Mouse (Mus musculus): ENCODE measurements at regions not wholly inside any gene's neighbourhood (a gene's known extent, or its start where the extent isn't known, plus 50 kb on each side); places are given as distances from the start of the nearest gene placed in this dataset.
A peak's percentile ranks its signal among the peaks of the same experiment; 100 is the strongest.

DNA sequence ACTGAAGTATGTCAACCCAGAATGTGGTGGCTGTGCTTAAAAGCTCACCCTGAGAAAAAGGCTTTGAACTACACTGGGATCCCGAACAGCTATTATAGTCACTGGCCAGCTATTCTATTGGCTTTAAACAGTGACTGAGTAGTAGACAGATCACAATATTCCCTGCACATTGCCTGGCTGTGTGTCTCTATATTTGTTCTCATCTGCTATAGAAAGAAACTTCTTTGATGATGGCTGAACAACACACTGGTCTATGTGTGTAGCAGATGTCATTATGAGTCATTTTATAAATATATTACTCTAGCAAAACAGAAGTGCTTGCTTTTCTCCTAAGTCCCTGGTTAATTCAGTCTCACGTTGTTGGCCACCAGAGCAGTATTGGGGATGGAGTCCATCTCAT lies 152.1 kb upstream of the Slco6d1 start:
- Histone ChIP-seq H3K27me3 (no peaks in the 10 kb centered on the region), H3K36me3 (no peaks in the 10 kb centered on the region), H3K27ac (no peak overlapping the region), H3K4me2 (no peak overlapping the region), H3K4me1 (replicated peaks) (no peaks in the 10 kb centered on the region), H3K9ac (no peak overlapping the region), H3K4me3 (no peak overlapping the region), H3K9me3 (no peaks in the 10 kb centered on the region)
- ATAC-seq (ENCODE audit: low FRiP score) = no peak
- WGBS = 81% methylated on average over 2 of the region's 2 CpGs

DNA sequence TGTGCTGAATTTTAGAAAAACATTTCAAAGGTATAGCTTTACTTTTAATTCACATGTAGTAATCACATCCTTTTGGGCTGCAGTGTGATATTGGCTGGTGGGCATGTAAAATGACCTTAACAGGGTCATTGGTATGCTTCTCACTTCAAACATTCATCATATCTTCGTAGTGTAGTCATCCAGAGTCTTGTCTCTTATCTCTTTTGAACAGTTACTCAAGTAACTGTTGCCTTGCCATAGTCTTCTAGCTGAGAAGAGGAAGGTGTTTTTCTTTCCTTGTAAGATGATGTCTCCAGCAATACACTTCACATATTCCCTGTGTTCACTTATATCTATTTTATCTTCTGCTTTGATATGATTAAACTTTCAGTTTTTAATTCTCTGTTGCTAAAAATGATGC lies 150.7 kb upstream of the Slco6d1 start:
- ATAC-seq (ENCODE audit: low FRiP score) = no peak
- no peaks in the 10 kb centered on the region for H3K4me1 ChIP-seq (replicated peaks)

DNA sequence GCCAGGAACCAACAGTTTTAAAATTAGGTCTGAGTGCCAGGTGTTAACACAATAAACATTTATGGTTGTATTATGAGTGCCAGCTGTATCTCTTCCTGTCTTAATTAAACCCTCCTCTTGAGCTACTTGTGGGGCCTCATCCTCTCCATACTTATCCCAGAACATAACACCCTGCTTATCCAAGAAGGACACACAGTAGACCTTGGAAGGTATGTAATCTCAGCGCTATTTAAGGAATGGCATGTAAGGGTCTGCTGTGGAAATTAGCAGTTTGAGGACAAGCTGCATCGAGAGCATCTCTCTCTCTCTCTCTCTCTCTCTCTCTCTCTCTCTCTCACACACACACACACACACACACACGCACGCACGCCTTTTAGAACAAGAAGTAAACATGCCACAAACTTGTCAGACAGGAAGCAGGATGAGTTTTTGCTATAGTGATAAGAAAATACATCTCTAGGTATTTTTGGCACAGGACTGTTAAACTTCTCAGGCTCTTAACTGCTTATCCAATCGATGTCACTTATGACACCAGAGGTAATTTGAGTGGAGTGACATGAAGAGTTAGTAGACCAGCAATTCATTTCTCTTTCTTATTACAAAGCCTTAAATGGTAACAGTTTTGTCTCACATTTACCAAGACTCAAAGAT lies 146.8 kb upstream of the Slco6d1 start:
- no peak overlapping the region for H3K27ac ChIP-seq
- H3K36me3 ChIP-seq = no peaks in the 10 kb centered on the region
- no peak overlapping the region for H3K4me3 ChIP-seq
- no peaks in the 10 kb centered on the region for H3K9me3 ChIP-seq
- no peak overlapping the region for H3K9ac ChIP-seq
- ATAC-seq (ENCODE audit: low FRiP score) = no peak
- no peaks in the 10 kb centered on the region for H3K4me1 ChIP-seq (replicated peaks)
- 85% methylated on average over 6 of the region's 6 CpGs for WGBS
- H3K4me2 ChIP-seq = no peak overlapping the region
- no peaks in the 10 kb centered on the region for H3K27me3 ChIP-seq

More for the DNA sequence above, 150.7 kb upstream of the Slco6d1 start:
- Histone ChIP-seq H3K4me2 (no peak overlapping the region), H3K36me3 (no peaks in the 10 kb centered on the region), H3K27me3 (no peaks in the 10 kb centered on the region), H3K27ac (no peak overlapping the region), H3K9ac (no peak overlapping the region), H3K4me3 (no peak overlapping the region), H3K9me3 (no peaks in the 10 kb centered on the region)
- 65% methylated on average over 1 of the region's 1 CpGs for WGBS

DNA sequence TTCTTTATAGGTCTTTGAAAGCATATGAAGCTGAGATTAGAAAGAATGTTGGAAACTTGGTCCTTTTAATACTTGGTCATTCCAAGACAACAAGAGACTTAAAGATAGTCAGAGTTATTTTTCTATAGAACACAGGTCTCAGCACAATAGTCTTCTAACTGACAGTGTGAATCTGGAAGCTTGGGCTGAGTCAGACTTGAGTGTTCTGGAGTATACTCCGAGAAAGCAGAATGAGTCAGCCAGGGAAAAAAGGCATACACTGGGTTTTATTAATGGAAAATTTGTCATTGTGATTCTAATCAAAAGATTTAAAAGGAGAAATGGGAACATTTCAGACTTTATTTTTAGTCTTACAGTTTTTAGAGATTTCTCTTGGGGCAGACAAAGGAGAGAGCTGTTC lies 145.4 kb upstream of the Slco6d1 start:
- no peak overlapping the region for H3K4me3 ChIP-seq
- no peak overlapping the region for H3K9ac ChIP-seq
- no peaks in the 10 kb centered on the region for H3K36me3 ChIP-seq
- H3K4me2 ChIP-seq = no peak overlapping the region
- WGBS = 88% methylated on average over 1 of the region's 1 CpGs
- H3K27me3 ChIP-seq = no peaks in the 10 kb centered on the region
- peaks cover 3% of the 10 kb centered on the region; the same call in 1 of the 2 replicates for H3K4me1 ChIP-seq (replicated peaks)
- no peak for ATAC-seq (ENCODE audit: low FRiP score)
- no peak overlapping the region for H3K27ac ChIP-seq
- no peaks in the 10 kb centered on the region for H3K9me3 ChIP-seq

DNA sequence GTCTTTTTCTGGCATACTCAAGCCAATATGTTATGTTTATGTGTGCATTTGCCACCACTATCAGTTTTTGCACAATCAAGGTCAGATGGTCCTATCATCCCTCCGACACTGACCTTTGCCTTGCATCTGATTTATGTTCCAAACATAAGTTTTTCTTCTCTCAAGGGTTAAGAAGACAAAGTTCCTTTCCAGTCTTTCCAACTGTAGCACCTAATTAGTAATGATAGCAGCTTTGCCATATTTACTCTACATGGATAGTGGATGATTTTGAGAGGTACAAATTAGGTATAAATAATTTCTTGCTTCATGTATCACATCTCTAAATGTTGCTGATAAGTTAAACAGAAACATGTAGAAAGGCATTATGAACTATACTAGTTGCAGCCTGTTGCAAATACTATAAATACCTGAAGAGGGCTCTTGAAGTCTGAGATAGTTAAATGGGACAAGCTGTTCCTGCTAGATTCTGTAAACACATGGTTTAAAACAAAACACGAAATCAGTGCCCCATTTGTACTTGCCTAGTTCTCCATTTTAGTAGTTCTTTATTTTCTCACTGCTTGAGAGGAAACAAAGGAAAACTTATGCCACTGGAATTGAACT lies 141.4 kb upstream of the Slco6d1 start:
- Histone ChIP-seq H3K9me3 (no peaks in the 10 kb centered on the region), H3K4me2 (no peak overlapping the region), H3K4me1 (replicated peaks) (peaks cover 9% of the 10 kb centered on the region; the same call in 1 of the 2 replicates), H3K36me3 (no peaks in the 10 kb centered on the region), H3K27me3 (no peaks in the 10 kb centered on the region), H3K4me3 (no peak overlapping the region), H3K9ac (no peak overlapping the region), H3K27ac (no peak overlapping the region)
- WGBS = 88% methylated on average over 2 of the region's 2 CpGs
- ATAC-seq (ENCODE audit: low FRiP score) = no peak

DNA sequence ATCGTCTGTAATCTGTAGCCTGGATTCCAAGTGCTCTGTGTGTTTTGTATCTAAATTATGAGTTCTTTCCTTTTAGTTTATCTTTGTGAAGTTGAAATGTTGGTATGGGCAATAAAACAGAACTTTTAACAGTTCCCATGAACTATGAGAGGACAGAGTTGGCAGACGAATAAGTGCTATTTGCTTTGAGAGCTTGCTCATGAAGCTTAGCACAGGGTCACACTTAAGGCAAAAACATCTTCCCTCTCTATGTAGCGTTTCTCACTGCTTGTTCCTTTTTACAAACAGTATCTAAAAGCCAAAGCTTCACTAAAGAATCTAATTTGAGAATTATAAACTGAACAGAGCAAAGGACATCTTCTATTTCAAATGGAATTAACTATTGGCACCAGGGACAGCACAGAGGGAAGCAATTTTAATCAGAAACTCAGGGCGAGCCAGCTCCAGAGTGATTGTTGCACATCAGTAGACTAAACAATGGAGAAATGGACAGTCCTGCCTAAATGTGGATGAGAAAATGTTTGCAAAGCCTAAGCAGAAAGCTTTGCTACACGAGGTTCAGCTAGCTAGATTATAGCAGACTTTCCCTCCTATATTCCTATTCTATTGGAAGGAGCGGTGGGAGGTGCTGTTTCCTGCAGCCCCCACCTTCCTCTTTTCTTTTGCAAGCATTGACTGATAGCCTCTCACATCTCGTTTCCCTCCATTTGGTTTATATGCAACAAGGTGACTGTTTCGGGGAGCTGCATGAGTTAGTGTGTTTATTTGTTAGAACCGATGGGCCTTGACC lies 140.5 kb upstream of the Slco6d1 start:
- 65% methylated on average over 9 of the region's 9 CpGs for WGBS
- H3K4me1 ChIP-seq (replicated peaks) = peaks cover 9% of the 10 kb centered on the region; the same call in 1 of the 2 replicates
- peak overlapping the region; percentile 65; the same call in 1 of the 2 replicates for H3K27ac ChIP-seq
- H3K27me3 ChIP-seq = no peaks in the 10 kb centered on the region
- no peak overlapping the region for H3K9ac ChIP-seq
- 0 out of 2 replicates have a peak, but pooled peaks have one; percentile 54 for ATAC-seq (ENCODE audit: low FRiP score)
- no peak overlapping the region for H3K4me2 ChIP-seq
- H3K9me3 ChIP-seq = no peaks in the 10 kb centered on the region
- H3K4me3 ChIP-seq = no peak overlapping the region
- H3K36me3 ChIP-seq = no peaks in the 10 kb centered on the region

DNA sequence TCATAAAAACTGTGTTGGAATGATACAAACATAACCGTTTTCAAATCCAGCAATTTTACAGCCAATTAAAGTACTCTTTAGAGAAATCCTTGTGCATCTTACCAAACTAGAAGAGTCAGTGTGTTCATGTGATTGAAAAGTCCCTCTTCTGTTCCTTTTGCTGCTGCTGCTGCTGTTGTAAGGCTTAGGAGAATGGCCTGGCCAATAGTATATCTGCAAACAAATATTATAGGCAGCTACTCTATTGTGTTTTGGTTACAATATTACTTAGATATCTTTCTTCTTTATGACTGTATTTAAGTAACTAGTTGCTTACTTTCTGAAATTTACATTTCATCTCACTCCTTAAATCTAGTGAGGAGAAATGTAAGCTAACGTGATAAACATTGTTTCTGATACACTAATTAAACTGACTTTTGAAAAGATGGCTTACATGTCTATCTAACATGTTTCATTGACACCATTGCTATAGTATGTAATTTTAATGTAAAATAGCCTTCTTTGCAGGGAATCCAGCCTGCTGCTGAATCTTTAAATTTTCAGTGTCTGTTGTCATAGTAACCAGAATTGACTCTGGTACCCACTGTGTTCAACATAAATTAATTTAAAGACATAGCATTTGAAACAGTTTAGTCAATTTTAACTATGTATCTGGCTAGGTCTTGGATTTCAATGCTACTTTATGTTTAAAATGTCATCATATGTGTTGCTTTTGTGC lies 139.7 kb upstream of the Slco6d1 start:
- H3K9me3 ChIP-seq = no peaks in the 10 kb centered on the region
- no peak overlapping the region for H3K4me3 ChIP-seq
- H3K4me1 ChIP-seq (replicated peaks) = peaks cover 9% of the 10 kb centered on the region; the same call in 1 of the 2 replicates
- 66% methylated on average over 2 of the region's 2 CpGs for WGBS
- no peaks in the 10 kb centered on the region for H3K27me3 ChIP-seq
- ATAC-seq (ENCODE audit: low FRiP score) = peak; percentile 61; the same call in 1 of the 2 replicates
- H3K4me2 ChIP-seq = no peak overlapping the region
- no peaks in the 10 kb centered on the region for H3K36me3 ChIP-seq
- no peak overlapping the region for H3K9ac ChIP-seq
- peak overlapping the region; percentile 65 for H3K27ac ChIP-seq

DNA sequence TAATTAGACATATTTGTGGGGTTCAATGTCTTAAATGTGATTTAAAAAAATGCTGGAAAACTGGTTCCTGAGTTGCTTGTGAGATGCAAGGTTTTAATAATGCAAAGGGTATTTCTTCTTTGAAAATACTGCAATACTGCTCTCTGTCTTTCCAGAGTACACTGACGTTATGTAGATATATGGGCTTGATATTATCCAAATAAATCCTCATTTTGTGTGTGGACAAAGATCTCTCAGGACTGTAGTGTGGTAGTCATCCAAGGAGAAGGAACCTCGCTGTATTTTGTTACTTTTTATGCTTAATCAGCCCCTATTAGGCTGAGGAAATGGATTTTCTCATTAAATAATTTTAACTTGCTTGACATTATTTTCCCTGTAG lies 139.2 kb upstream of the Slco6d1 start:
- Histone ChIP-seq H3K4me2 (no peak overlapping the region), H3K9me3 (no peaks in the 10 kb centered on the region), H3K27ac (peak overlapping the region; percentile 49; the same call in 1 of the 2 replicates), H3K4me1 (replicated peaks) (peaks cover 9% of the 10 kb centered on the region; the same call in 1 of the 2 replicates), H3K4me3 (no peak overlapping the region), H3K9ac (no peak overlapping the region), H3K27me3 (no peaks in the 10 kb centered on the region), H3K36me3 (no peaks in the 10 kb centered on the region)
- 77% methylated on average over 2 of the region's 2 CpGs for WGBS
- ATAC-seq (ENCODE audit: low FRiP score) = no peak

DNA sequence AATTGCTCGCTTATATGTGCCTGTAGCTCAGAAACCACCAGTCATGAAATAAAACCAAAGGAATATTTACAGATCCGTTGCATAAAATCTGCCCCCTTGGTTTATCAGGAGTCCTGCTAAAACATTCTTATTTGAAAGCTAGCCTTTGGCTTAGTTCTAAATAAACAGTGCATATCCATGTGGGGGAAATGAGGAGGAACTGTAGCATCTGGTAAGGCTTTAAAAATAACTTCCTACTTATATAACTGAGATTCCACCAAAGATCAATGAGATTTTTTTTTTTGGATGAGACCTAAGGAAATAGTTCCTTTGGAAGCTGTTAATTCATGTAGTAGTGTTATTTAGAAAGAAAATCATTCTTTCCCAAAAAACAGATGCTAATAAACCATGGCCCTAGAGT lies 117.8 kb upstream of the Slco6d1 start:
- Histone ChIP-seq H3K9ac (no peak overlapping the region), H3K4me3 (no peak overlapping the region), H3K27ac (no peak overlapping the region), H3K4me1 (replicated peaks) (no peaks in the 10 kb centered on the region), H3K27me3 (no peaks in the 10 kb centered on the region), H3K36me3 (no peaks in the 10 kb centered on the region), H3K4me2 (no peak overlapping the region), H3K9me3 (no peaks in the 10 kb centered on the region)
- 88% methylated on average over 2 of the region's 2 CpGs for WGBS
- no peak for ATAC-seq (ENCODE audit: low FRiP score)

DNA sequence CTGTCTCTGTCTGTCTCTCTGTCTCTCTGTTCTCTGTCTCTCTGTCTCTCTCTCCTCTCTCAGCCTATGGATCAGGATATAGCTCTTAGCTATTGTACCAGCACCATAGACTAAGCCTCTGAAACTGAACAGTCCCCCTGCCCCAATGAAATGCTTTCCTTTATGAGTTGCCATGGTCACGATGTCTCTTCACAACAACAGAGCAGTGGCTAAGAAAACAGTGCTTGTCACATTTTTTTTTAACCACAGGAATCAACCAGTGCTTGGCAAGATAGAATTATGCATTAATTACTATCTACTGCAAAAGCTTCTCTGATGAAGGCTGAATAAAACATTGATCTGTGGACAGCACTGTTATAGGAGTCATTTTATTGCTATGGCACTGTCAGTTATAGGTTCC lies 114.6 kb upstream of the Slco6d1 start:
- 76% methylated on average over 1 of the region's 1 CpGs for WGBS
- ATAC-seq (ENCODE audit: low FRiP score) = no peak
- Histone ChIP-seq H3K4me1 (replicated peaks) (no peaks in the 10 kb centered on the region), H3K9ac (no peak overlapping the region), H3K27ac (no peak overlapping the region), H3K4me3 (no peak overlapping the region), H3K4me2 (no peak overlapping the region), H3K9me3 (no peaks in the 10 kb centered on the region), H3K36me3 (no peaks in the 10 kb centered on the region), H3K27me3 (no peaks in the 10 kb centered on the region)

DNA sequence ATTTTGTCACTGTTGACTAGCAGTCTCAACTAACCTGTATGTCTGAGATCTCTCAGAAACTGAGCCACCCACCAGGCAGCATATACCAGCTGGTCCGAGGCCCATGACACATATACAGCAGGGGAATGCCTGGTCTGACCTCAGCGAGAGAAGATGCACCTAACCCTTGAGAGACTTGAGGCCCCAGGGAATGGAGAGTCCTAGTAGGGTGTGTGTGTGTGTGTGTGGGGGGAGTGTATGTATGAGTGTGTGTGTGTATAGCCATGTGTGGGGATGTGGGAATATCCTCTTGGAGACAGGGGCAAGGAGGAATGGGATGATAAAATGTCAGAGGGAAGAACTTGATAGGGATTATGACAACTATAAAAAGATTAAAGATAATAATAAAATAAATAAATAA lies 113.4 kb upstream of the Slco6d1 start:
- H3K9me3 ChIP-seq = no peaks in the 10 kb centered on the region
- no peak overlapping the region for H3K27ac ChIP-seq
- ATAC-seq (ENCODE audit: low FRiP score) = 0 out of 2 replicates have a peak, but pooled peaks have one; percentile 24
- H3K36me3 ChIP-seq = no peaks in the 10 kb centered on the region
- H3K9ac ChIP-seq = no peak overlapping the region
- H3K4me1 ChIP-seq (replicated peaks) = no peaks in the 10 kb centered on the region
- no peak overlapping the region for H3K4me3 ChIP-seq
- H3K27me3 ChIP-seq = no peaks in the 10 kb centered on the region
- 96% methylated on average over 2 of the region's 2 CpGs for WGBS
- H3K4me2 ChIP-seq = no peak overlapping the region

DNA sequence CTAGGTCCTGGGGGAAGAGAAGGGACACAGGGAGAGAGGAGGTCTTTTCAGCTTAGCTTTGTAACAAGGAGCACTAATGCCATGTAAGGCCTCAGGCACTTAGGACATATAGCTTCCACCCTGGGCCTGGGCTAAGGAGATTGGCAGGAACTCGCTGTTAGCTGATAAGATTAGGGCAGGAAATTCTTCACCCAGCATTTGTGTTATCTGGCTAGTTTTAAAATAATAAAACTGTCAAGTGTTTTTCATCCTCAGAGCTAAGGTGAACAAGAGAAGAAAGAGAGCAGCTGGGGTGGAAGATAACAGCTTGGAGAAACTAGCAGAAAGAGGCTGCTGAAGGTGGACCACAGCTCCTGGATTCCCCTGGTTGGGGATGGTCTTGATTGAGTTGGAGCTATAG lies 111.0 kb upstream of the Slco6d1 start:
- WGBS = 87% methylated on average over 1 of the region's 1 CpGs
- Histone ChIP-seq H3K36me3 (no peaks in the 10 kb centered on the region), H3K4me1 (replicated peaks) (no peaks in the 10 kb centered on the region), H3K4me3 (no peak overlapping the region), H3K4me2 (no peak overlapping the region), H3K9ac (no peak overlapping the region), H3K27ac (no peak overlapping the region), H3K27me3 (no peaks in the 10 kb centered on the region), H3K9me3 (no peaks in the 10 kb centered on the region)
- ATAC-seq (ENCODE audit: low FRiP score) = no peak
